Mouse (Mus musculus): ENCODE data around the gene Ttc34.

The Ttc34 gene

DNA sequence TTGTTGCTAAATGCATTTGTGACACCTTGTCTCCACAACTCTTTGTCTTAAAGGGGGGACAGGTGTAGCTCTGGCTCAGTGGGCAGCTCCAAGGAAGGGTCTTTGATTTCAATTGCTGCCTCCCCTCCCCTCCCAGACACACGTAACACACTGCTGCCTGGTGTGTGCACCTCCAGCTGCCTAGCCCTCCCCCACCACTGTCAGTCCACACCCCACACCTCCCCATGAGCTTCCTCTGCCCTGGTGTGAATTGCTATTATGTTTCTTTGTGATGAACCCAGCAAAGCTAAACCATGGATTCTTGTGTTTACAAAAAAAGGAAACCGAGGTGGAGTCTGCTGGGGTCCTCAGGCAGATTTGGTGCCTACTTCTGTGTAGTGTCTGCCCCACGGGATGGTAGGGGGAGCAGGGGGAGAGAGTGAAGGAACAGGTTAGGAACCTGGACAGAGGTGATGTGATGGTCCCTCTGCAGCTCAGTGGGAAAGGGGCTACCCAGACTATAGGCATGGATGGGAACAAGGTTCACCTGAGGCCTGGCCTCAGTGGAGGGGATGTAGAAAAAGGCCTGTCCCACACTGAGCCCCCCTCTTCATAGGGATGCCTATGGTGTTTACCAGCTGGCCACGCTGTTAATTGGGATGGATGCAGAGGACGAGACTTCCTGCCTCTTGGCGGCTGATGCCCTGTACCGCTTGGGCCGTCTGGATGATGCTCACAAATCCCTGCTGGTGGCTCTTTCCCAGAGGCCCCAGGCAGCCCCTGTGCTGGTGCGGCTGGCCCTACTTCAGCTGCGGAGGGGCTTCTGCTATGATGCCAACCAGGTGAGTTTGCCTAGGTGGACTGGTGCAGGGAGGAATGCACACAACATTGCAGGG is 20.3 kb downstream of the Ttc34 start:
- no peak for DNase-seq (ENCODE audit: low read depth, low spot score)

DNA sequence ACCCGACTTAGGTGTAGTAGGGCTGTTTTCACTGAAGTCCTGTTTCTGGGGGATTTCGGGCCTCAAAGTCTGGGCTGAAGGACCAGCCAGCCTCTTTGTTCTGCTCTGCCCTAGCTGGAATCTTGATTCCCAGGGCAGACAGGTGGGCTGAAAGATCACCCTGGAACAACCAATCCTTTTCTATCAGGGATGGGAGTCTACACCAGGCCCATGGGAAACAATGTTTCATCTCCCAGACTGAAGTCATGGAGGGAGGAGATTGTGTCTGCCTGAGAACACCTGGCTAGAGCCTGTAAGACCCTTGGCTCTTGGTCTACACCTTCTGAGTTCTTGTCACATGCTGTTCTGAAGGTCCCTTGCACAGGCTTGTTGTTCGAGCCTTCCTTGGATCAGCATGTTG is 21.3 kb downstream of the Ttc34 start:
- DNase-seq (ENCODE audit: low read depth, low spot score): no peak

DNA sequence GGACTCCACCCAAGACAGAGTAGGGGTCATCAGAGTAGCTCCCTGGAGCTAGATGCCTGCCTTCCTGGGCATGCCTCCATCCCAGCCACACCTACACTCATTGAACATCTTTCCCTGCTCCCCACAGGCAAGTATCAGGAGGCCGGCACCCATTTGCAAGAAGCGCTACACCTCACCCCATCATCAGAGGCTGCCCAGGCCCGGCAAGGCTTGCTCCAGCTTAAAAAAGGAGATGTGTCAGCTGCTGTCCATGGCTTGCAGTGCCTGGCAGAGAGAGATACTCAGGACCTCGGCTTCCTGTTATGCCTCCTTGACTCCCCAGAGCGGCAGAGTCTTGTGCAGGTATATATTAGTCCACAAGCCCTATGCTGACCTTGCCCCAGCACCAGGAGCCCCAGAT is 24.7 kb downstream of the Ttc34 start:
- no peak for DNase-seq (ENCODE audit: low read depth, low spot score)

DNA sequence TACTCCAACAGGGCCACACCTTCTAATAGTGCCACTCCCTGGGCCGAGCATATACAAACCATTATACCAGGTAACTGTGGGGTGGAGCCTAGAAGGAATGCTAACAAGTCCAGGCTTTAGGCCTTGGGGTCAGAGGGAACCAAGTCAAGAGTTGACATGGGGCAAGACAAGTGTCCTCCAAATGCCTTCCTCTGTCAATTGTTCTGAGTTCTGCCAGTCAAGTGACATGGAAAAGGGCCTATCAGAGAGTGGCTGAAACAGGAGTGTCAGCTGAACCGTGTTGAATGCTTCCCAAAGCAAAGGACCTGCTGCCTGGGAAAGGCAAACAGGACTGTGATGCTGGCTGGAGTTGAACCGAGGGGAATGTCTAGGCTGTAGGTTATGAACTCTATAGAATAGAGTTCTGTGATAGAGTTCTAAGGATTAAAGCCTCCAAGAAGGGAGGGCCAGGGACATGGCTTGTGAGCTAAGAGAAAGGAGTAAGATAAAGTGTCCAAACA is 26.2 kb downstream of the Ttc34 start:
- no peak for DNase-seq (ENCODE audit: low read depth, low spot score)

DNA sequence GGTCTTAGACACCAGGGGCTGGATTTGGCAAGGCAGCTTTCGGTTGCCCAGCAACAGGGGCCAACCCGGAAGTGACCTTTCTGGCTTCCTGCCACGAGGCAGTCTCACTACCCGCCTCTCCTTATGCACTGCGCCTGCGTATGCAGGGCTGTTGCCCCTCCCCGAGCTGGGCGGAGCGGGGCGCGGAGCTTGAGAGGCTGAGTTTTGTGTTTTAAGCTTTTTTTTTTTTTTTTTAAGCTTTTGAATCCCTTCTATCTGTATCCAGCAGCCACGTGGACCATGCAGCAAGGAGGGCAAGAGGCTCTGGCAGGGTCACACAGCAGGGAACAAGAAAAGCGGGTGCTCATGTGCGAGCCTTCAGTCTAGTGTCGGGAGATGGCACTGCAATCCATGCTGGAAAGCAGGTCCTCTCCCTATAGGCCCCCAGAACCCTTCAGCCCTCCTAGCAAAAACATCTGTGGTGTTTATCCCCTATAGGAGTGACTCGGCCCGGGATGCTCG is 27.1 kb downstream of the Ttc34 start:
- DNase-seq (ENCODE audit: low read depth, low spot score): peak; percentile 95

DNA sequence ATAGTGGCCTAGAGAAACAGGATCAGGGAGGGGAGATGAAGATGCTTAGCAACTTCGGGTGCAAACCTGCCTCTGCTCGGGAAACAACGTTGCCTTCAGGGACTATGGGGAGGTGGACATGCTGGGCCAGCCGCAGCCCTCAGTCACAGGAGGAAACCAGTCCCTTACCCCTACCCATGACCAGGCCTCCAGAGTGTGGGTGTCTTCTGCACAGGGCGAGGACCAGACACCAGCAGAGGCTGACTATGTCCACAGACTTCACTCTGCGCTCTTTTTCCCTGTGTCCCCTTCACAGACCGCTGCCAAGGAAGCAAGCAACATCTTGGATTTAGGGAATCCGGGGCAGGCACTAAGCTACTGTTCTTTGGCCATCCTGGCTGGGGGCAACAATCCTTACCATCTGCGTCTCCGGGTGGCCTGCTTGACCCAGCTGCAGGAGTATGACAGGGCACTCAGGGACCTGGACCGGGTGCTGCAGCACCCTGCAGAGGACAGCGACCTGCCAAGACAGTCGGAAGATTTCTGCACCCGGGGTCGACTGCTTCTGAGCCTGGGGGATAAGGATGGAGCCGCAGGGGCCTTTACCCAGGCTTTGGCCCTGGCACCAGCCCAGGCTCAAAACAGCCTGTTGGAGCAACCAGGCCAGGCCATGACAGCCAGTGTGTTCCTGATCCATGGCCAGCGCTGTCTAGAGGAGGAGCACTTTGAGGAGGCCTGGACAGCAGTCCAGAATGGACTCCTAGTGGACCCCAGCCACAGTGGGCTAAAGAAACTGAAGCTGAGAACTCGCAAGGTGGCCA is 27.9 kb downstream of the Ttc34 start:
- no peak for DNase-seq (ENCODE audit: low read depth, low spot score)

DNA sequence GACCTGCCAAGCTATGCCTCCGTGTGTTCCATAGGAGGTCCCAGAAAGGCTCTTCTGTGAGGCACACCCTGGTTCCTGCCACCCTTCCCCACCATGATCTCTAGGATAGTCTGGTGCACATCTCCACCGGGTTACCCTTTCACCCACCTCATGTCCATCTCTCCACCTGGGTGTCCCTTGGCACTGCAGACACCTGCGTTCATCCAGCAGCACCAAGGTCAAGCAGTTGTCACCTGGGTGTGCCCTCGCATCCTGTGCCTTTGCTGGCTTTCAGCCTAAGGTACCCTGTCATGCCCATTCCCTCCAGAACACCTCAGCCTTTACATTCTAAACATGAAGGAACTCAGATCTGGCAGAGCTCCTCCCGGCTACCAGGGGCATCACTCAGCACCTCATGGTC is 29.1 kb downstream of the Ttc34 start:
- DNase-seq (ENCODE audit: low read depth, low spot score): no peak

DNA sequence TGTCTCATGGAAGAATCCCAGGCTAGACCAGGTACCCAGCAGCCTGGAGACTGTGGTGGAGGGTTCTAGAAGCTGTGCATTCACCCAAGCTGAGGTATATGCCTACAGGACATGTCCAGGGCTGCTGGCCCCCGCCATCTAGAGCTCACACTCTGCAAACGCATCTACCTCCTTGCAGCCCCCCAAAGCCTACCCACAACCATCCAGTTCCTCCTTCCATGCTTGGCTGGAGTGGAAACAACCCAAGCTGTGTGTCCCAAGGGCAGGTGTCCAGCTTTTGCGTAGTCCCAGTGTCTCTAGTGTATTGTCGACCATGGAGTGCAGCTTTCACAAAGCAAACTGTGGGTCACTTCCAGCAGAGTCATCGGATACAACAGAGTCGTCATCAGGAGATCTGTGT is 30.0 kb downstream of the Ttc34 start:
- no peak for DNase-seq (ENCODE audit: low read depth, low spot score)

DNA sequence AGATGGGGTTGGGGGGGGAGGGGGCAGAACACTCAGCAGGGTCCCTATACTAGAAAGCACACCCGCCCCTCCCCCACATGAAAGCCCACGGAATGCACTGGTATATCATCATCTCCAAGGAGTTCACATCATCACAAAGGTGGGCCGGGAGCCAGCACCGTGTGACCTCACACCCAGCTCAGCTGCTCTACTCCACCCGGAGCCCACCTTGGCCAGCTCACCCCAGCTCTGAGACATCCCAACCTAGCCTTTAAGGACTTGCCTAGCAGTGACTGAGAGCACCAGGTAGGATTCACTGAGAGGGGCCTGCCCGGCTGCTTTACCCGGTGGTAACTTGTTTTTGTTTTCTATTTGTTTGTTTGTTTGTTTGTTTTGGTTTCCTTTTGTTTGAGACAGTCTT is 32.2 kb downstream of the Ttc34 start, which contains the start of gene Mmel1:
Gene Mmel1 (plus strand): TSS at position 146 of the 400 bp plus-strand sequence.
- no peak for DNase-seq (ENCODE audit: low read depth, low spot score)

DNA sequence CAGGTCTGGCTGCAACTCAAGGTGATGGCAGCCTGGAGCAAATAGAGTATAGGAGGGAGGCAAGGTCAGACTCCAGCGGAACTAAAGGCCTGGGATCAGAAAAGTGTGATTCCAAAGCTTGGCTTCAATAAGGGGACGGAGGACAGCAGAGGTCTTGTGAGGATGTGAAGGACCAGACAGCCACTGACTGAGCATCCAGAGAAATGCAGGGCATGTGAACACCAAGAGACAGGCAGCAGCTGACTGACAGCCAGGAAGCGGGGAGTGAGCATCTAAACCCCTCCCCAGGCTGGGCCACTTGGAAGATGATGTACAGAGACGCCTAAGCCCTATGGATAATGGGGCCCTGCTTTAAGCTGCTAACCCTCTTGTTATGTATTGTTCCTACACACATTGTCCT is 33.5 kb downstream of the Ttc34 start:
- DNase-seq (ENCODE audit: low read depth, low spot score): no peak

DNA sequence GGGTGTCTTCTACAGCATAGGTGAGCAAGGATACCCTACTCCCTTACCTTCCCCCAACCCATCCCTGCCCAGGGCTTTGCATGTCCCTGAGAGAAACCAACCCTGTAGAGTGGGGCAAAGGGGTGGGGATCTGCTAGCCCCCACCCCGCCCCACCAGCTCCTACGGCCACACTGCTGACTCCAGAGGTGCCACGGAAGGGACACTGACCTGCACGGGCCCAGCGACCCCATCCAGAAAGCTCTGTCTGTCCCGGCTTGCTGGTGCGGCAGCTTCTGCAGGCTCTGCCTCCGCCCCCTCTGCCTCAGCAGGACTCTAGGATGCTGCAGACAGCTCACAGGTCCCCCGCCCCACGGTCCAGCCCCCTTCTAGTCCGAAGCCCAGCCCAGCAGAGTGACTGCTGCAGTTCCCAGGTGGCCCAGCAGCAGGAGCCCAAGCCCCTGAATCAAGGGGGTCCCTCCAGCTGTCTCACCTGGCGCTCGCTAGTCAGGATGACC is 34.5 kb downstream of the Ttc34 start:
- DNase-seq (ENCODE audit: low read depth, low spot score): no peak

DNA sequence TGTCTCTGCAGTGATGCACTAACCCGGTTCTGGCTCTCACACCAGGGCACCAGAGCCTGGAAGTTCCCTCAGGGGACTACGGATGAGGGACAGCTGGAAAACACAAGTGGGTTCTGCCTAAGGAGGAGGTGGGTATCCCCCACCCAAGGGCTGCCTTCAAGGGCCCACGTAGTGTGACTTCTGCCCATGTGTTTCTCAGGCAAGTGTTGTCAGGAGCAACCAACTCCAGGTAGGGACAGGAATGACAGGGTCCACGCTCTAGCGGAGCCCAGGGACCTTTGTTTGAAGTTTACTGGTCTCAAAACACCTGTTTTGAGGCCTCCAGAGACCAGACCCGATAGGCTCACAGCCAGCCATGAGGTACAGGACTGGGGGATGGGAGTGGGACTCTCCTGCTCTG is 35.9 kb downstream of the Ttc34 start:
- no peak for DNase-seq (ENCODE audit: low read depth, low spot score)

DNA sequence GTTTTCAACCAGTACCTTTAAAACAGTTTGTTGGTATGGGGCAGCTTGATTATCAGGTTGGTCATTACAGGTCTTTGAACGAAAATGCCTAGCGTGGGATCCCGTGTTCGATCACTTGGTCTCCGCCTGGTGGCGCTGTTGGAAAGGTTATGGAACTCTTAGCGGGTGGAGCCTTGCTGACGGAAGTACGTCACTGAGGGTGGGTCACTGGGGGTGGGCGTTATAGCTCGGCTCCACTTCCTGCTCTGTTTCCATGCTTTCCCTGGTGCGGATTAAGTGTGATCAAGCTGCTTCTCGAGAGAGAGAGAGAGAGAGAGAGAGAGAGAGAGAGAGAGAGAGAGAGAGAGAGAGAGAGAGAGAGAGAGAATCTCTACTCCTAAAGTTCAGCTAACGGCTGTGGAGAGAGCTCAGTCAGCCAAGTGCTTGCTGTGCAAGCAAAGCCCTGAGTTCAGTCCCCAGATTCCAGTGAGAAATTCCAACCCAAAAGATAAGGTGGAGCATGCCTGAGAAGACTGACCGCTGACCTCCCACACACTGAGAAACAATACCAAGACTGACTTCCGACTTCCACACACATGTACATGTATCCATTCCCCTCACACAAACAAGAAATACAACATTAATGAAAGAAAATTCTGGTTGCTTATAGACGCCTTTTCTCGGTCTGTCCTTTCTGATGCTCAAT is 40.7 kb downstream of the Ttc34 start:
- DNase-seq (ENCODE audit: low read depth, low spot score): peak; percentile 97

DNA sequence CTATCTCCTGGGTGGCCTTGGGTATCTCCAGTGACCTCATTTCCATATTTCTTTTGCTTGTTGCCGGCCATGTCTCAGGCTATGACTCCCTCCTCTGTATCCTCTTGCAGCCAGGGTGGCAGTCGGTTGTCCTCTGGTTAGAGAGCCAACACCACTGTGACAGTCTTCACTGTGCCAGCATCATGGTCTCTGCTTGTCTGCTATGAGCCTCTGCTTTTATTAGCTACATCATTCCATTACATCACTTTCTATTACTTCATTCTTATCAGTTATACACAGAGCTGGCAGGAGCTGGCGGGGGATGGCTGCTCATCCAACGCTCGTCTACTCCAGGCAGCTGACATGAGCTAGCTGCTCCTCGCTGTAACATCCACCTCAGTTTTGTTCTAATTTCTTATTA is 43.5 kb downstream of the Ttc34 start:
- no peak for DNase-seq (ENCODE audit: low read depth, low spot score)

DNA sequence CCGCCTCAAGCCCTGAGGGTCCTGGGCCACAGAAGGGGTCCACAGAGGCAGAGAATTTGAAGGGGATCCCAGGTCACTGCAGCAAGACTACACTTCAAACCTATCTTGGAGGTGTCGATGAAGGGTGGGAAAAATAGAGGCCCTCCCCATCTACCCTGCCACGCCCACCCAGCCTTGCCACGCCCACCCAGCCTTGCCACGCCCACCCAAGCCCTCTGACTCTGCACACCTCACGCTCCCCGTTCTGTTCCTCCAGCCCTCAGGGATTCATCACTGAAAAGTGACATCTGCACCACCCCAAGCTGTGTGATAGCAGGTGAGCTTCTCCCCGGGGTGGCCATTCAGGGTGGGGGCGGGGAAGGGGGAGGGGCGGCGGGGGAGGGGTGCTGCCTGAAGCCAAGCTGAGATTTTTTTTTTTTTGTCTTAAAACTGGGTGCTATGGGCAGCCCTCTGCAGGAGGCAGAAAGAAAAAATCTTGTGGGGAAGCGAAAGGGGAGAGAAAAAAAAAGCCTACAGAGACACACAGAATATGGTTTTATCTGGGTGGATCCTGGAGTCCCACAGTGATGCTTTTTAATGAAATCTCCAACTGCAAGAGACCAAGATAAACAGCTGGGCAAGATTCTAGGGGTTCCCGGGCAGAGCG is 44.9 kb downstream of the Ttc34 start:
- peak; percentile 40 for DNase-seq (ENCODE audit: low read depth, low spot score)

DNA sequence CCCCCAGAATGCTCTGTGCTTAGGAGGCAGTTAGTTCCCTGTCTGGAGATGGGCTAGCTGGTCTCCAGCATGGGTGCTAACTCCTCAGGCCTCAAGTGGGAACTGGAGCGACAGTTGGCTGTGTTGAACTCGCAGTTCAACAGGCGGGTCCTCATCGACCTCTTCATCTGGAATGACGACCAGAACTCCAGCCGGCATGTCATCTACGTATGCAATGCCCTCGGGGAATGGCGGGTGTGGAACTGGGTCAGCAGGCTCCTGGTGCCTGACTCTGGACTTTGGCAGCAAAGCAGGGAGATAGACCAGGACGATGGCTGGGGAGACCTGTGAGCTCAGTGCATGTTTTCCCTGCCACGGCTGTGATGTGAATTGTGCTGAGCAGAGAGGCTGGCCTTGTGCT is 48.2 kb downstream of the Ttc34 start:
- DNase-seq (ENCODE audit: low read depth, low spot score): no peak

DNA sequence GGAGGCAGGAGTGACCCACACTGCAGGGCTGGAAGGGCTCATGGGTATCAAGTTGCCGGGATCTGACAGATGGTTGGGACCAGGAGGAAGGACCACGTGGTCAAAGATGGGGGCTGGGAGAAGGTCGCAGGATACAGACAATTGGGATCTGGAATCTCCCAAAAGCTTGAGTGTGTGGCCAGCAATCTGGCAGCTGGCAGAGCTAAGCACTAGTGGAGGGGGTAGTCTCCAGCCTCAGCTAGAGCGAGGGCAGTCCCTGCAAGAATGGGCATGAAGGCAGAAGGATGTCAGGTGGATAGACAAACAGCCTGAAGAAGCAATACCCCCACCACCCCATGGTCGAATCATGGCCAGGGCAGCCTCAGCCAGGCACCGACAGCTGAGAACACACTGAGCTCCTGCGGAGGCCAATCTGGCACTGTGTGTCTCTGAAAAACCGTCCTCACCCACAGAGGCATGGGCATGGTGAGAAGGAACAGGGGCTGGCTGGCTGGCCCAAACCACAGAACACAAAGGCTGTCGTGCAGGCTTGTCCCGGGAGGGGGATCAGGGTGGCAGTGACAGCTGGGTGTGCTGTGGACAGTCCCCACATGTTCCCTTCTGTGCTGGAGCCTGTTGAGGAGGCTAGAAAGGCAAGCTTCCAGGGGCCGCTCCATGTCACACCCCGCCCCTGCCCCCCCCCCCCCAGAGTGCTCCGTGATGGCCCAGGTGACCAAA is 49.8 kb downstream of the Ttc34 start:
- no peak for DNase-seq (ENCODE audit: low read depth, low spot score)

DNA sequence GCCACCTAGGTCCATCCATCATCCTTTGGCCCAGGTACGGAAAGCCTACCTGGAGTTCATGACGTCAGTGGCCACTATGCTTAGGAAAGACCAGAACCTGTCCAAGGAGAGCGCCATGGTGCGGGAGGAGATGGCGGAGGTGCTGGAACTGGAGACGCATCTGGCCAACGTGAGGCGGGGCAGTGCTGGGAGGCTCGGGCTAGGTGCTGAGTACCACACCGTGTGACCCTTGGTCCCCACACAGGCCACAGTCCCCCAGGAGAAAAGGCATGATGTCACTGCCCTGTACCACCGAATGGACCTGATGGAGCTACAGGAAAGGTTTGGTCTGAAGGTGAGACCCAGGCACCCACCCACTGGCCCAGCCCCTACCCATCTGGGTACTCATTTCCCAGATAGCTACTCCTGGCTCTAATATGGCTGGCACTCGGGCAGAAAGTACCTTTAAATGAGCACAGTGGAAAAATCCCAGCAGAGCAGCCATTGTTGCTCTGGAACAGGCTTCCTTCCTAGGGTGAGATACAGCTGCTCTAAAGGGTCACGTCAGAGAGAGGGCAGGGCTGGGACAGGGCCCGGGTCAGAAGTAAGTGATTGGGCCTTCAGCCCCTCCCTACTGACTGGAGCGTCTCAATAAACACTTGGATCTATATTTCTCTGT is 50.5 kb downstream of the Ttc34 start:
- no peak for DNase-seq (ENCODE audit: low read depth, low spot score)

DNA sequence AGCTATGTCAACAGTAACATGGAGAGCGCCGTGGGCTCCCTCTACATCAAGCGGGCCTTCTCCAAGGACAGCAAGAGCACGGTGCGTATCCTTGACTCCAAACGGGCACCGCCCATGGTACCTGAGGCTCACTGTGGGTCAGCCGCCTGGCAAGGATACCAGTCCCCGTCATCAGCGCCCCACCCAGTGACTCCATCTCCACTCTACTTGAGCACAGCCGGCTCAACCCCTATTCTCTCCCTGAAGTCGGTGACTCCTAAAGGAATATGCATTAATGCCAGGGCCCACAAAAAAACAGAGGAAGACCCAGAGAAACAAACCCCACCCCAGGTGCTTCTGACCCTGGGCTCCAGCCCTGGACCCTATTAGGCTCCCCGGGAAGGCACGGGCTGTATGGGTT is 53.6 kb downstream of the Ttc34 start:
- DNase-seq (ENCODE audit: low read depth, low spot score): no peak

DNA sequence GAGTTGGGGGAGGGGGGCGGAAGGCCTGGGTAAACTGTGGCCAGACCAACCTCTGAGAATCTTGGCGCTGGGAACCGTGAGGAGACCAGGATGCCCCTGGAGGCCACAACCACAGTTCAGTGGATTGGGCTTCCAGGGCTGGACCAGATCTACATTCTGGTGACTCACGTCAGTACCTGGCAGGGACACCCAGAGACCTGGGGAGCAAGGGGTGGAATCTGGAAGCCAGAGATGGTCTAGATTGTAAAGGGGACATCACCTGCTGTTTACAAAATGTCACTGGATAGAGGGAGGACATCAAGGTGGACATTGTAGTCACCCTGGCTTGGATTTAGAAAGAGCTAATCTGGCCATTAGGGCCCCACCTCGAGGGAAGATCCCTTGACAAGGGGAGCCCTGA is 58.3 kb downstream of the Ttc34 start:
- no peak for DNase-seq (ENCODE audit: low read depth, low spot score)

All from CD4-positive, CD25-positive, alpha-beta regulatory T cell, adult 2 months (primary cell).